Mouse (Mus musculus) forebrain, postnatal 0 days (tissue): ENCODE measurements around the gene Naa16. TPM values are rescaled to one million over a fixed set of nuclear protein-coding genes. Genes with fewer than 3 reads are reported as not detected.

ENCODE experiments used
- ATAC-seq: fragments of 200-750 bp; cut with Nextera tagmentation; 2 replicates; pipeline ENCODE4 v1.8.0; 2017; ENCODE audit warnings: mild to moderate bottlenecking, moderate library complexity
- DNase-seq: peaks from one replicate; pipeline ENCODE4 v3.0.0-alpha.2; 2015
- H3K27ac ChIP-seq: fragments of 300-500 bp; sonication (generic); 2 replicates; pipeline ENCODE4 v1.5.1; 2014; ENCODE audit warnings: low read depth, mild to moderate bottlenecking, antibody characterized with exemption, low read length, moderate library complexity, mixed read lengths
- H3K27me3 ChIP-seq: fragments of 300-500 bp; sonication (generic); 2 replicates; pipeline ENCODE4 v1.6.1; 2014; ENCODE audit warnings: mild to moderate bottlenecking, low read length, mixed read lengths; ENCODE audit not compliant: insufficient read depth
- H3K36me3 ChIP-seq: fragments of 300-500 bp; sonication (generic); 2 replicates; pipeline ENCODE4 v1.6.1; 2014; ENCODE audit warnings: mild to moderate bottlenecking, moderate library complexity; ENCODE audit not compliant: insufficient read depth
- H3K4me1 ChIP-seq: fragments of 300-500 bp; sonication (generic); 2 replicates; pipeline ENCODE4 v1.6.1; 2014; ENCODE audit warnings: antibody characterized with exemption; ENCODE audit not compliant: insufficient read depth
- H3K4me2 ChIP-seq: fragments of 300-500 bp; sonication (generic); 2 replicates; pipeline ENCODE4 v1.6.1; 2014; ENCODE audit warnings: low read depth, mild to moderate bottlenecking, moderate library complexity
- H3K4me3 ChIP-seq: fragments of 300-500 bp; sonication (generic); 2 replicates; pipeline ENCODE4 v1.5.1; 2014; ENCODE audit warnings: low read depth, low read length, mixed read lengths
- H3K9ac ChIP-seq: fragments of 300-500 bp; sonication (generic); 2 replicates; pipeline ENCODE4 v1.6.1; 2014; ENCODE audit warnings: mild to moderate bottlenecking
- H3K9me3 ChIP-seq: fragments of 300-500 bp; sonication (generic); 2 replicates; pipeline ENCODE4 v1.6.1; 2016; ENCODE audit warnings: low read length
- CTCF ChIP-seq: sonication (generic); IDR thresholded peaks from 2 replicates; pipeline ENCODE4 v1.5.1; 2016; ENCODE audit warnings: antibody characterized with exemption, control low read depth, low read depth
- WGBS: fragments of 180-500 bp; shearing (Covaris S2); extraction: QIAGEN DNeasy Blood & Tissue Kit; methylation state at CpG from one replicate; pipeline ENCODE4 v1.1.7; 2014; 5-methylcytosine and 5-hydroxymethylcytosine counted together
- polyA plus RNA-seq: library from polyadenylated mRNA; unstranded; fragments of >200 nt; fragmentation: Nextera tagmentation; extraction: Ambion mirVana; gene quantifications from 2 replicates; pipeline ENCODE4 v1.2.1, GENCODE M21; 2015
- total RNA-seq: library from RNA; depleted of rRNA; stranded (reverse); fragments of >200 nt; gene quantifications from 2 replicates; pipeline ENCODE4 v1.2.3, GENCODE M21; 2014

The Naa16 gene
- total and polyA plus RNA-seq, 2 experiments from 2014 or later, result 10.5 to 10.9 TPM

DNA sequence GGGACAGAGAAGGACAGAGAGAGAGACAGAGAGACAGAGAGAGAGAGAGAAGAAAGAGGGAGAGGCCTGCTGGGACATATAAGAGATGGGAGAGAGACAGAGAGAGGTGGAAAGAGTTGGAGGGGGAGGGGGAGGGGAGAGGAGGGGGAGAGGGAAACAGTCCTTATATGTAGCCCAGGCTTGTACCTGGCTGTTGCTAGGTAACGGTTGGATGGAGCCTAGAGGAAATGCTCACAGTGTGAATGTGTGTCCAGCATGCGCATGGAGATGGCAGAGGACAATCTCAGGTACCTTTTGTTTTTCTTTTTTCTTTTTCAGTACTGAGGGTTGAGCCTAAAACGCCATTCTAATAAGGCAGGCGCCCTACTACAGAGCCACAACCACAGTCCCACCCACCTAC lies 106.0 kb downstream of the Naa16 start:
- TF ChIP-seq CTCF, result no peak
- DNase-seq (no peak), ATAC-seq (no peak)
- 92% methylated on average over 4 of the region's 4 CpGs for WGBS
- Histone ChIP-seq H3K36me3 (no peaks in the 10 kb centered on the region), H3K4me3 (no peak overlapping the region), H3K27ac (no peak overlapping the region), H3K27me3 (no peaks in the 10 kb centered on the region), H3K9me3 (no peaks in the 10 kb centered on the region), H3K9ac (no peak overlapping the region), H3K4me1 (no peaks in the 10 kb centered on the region), H3K4me2 (no peak overlapping the region)

DNA sequence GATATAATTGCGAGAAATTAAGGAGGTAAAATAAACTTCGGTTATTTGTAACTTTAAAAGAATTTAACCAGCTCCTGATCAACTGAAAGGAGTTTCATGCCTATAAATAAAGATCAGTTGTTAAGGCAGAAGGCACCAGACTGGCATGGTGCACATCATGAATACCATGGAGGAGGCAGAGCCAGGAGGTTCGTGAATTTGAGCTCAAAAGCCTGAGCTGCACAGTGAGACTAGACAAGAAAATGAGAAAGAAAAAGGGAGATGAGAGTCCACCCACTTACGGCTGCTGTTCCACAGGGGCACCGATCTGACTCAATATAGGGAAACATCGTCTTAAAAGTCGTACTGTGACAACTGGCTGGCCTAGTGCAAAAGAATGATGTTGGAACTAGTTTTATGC lies 106.6 kb downstream of the Naa16 start:
- H3K36me3 ChIP-seq, result no peaks in the 10 kb centered on the region
- H3K9ac ChIP-seq, result no peak overlapping the region
- DNase-seq (no peak), ATAC-seq (no peak)
- WGBS, result 85% methylated on average over 7 of the region's 7 CpGs
- H3K27ac ChIP-seq, result no peak overlapping the region
- no peaks in the 10 kb centered on the region for H3K27me3 ChIP-seq
- H3K4me1 ChIP-seq, result no peaks in the 10 kb centered on the region
- TF ChIP-seq CTCF, result no peak
- H3K4me3 ChIP-seq, result no peak overlapping the region
- H3K4me2 ChIP-seq, result no peak overlapping the region
- H3K9me3 ChIP-seq, result no peaks in the 10 kb centered on the region

DNA sequence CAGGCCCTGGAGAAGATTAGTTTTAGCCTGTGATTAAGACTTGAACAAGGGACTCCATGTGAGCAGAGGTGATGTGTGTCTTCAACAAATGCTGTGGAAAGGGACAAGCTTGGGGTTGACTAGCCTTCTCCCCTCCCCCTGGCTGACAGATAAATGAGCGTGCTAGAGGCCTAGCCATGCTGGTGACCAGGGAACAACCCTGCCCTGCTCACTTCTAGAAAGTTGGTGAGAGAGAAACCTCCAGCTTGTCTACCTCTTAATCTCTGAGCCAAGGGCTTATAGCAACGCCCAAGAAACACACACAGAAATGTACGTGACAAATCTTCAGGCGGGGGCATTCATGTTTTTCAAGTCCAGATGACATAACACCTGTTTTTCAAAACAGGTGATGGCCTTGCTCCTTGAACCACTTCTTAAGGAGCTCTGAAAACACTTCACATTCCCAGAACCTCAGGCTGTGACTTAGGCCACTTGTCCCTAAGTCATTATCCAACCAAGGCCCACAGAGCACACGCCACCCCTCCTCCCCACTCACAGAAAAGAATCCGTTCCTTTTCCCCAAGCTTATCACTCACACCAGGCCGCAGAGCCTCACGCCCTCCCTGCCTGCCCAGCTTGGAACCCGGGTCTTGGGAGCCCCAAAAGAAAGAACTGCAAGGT lies 108.6 kb downstream of the Naa16 start:
- ATAC-seq, result no peak
- TF ChIP-seq CTCF, result no peak
- H3K27ac ChIP-seq, result no peak overlapping the region
- H3K4me3 ChIP-seq, result no peak overlapping the region
- H3K27me3 ChIP-seq, result no peaks in the 10 kb centered on the region
- H3K9ac ChIP-seq, result no peak overlapping the region
- H3K4me2 ChIP-seq, result no peak overlapping the region
- no peaks in the 10 kb centered on the region for H3K4me1 ChIP-seq
- no peaks in the 10 kb centered on the region for H3K9me3 ChIP-seq
- WGBS, result 91% methylated on average over 9 of the region's 9 CpGs
- no peaks in the 10 kb centered on the region for H3K36me3 ChIP-seq
- no peak for DNase-seq

DNA sequence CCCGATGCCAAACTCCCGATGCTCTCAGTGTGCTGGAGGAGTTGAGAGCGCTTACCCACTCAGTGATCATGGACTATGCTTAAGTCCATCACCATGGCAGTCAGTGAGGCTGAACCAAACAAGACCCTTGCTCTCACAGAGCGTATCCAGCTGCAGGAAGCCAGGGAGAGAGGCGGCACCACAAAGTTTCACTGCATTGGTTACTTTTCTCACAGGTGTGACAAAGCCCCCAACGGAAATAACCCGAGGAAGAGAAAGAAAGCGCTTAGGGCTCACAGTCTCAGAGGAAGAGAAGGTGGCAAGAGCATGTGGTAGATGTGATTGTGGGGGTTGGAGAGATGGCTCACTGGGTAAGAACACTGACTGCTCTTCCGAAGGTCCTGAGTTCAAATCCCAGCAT lies 110.1 kb downstream of the Naa16 start:
- H3K9ac ChIP-seq, result no peak overlapping the region
- H3K27me3 ChIP-seq, result no peaks in the 10 kb centered on the region
- no peak overlapping the region for H3K4me3 ChIP-seq
- no peak for ATAC-seq
- no peak for TF ChIP-seq CTCF
- H3K4me1 ChIP-seq, result no peaks in the 10 kb centered on the region
- no peaks in the 10 kb centered on the region for H3K36me3 ChIP-seq
- no peak overlapping the region for H3K4me2 ChIP-seq
- no peaks in the 10 kb centered on the region for H3K9me3 ChIP-seq
- H3K27ac ChIP-seq, result no peak overlapping the region
- no peak for DNase-seq
- WGBS, result 92% methylated on average over 9 of the region's 9 CpGs

DNA sequence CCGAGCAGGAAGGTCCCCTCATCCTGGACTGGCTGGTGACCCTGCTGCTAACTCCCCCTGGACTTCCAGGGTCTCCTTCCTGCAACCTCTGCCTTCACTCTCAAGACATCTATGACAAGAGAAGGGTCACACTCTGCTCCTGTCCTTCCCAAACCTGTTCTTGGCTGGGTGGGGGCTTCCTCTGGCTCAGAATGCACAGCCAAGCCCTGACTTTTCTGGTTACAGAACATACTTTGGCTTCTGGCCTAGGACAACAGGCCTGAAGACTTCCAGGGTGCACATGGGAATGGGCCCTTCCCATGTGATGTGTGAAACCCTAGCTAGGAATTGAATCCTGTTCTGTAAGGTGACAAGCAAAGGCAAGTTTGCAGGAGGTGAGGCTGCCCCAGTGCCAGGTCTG lies 111.1 kb downstream of the Naa16 start:
- Histone ChIP-seq H3K4me2 (no peak overlapping the region), H3K4me1 (no peaks in the 10 kb centered on the region), H3K27me3 (no peaks in the 10 kb centered on the region), H3K9me3 (no peaks in the 10 kb centered on the region), H3K27ac (no peak overlapping the region), H3K4me3 (no peak overlapping the region), H3K9ac (no peak overlapping the region), H3K36me3 (no peaks in the 10 kb centered on the region)
- DNase-seq, result no peak
- TF ChIP-seq CTCF, result no peak
- 95% methylated on average over 1 of the region's 1 CpGs for whole genome bisulfite sequencing
- no peak for ATAC-seq

DNA sequence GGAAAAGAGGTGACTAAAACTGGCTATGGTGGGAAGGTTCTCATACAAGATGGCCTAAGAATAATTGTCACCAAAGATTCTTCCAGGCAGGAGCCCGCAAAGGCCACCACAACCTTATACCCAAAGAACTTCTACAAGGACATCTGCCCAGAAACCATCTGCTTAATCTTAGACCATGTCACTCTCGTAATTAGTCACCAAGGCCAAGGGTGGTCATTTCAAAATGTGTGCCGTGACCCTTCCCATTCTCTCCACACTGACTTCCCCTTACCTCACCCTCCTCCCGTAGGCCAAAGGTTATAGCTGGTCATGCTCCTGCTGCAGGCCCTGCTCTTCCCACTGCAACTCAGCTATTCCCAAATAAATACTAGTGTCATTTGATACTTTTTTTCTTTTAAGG lies 111.7 kb downstream of the Naa16 start:
- H3K27me3 ChIP-seq, result no peaks in the 10 kb centered on the region
- H3K9ac ChIP-seq, result no peak overlapping the region
- no peak overlapping the region for H3K27ac ChIP-seq
- H3K4me3 ChIP-seq, result no peak overlapping the region
- DNase-seq (no peak), ATAC-seq (no peak)
- H3K9me3 ChIP-seq, result no peaks in the 10 kb centered on the region
- H3K4me2 ChIP-seq, result no peak overlapping the region
- no peak for TF ChIP-seq CTCF
- H3K4me1 ChIP-seq, result no peaks in the 10 kb centered on the region
- WGBS, result 92% methylated on average over 4 of the region's 4 CpGs
- no peaks in the 10 kb centered on the region for H3K36me3 ChIP-seq

DNA sequence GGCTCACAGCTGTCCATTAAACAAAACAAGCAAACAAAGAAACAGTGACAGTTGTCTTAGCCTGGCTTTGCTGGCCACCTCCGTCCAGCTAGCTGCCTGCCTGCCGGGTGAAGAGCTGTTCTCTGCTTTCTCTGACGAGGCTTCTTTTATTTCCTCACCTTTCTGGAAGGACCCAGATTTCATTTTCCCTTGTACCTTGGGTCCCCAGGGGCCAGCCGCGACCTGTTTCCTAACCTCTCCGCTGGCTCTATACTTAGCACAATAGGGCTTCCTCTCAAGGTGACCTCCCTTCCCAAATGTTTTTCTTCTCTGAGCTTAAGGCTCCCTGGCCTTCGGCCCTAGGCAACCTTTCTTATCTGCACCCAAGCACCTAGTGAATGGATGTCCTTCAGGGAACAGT lies 112.7 kb downstream of the Naa16 start:
- no peak overlapping the region for H3K4me3 ChIP-seq
- ATAC-seq (no peak), DNase-seq (no peak)
- no peak overlapping the region for H3K9ac ChIP-seq
- no peak overlapping the region for H3K4me2 ChIP-seq
- H3K27ac ChIP-seq, result no peak overlapping the region
- H3K36me3 ChIP-seq, result no peaks in the 10 kb centered on the region
- no peaks in the 10 kb centered on the region for H3K4me1 ChIP-seq
- no peak for TF ChIP-seq CTCF
- 57% methylated on average over 7 of the region's 7 CpGs for WGBS
- H3K27me3 ChIP-seq, result no peaks in the 10 kb centered on the region
- no peaks in the 10 kb centered on the region for H3K9me3 ChIP-seq
